Mouse (Mus musculus): ENCODE measurements around the gene Gad1. TPM values are rescaled to one million over a fixed set of nuclear protein-coding genes. Genes with fewer than 3 reads are reported as not detected.

Gad1 gene
- total and polyA plus RNA-seq, 2 experiments from 2014 or later: 122 to 135 TPM

- H3K9ac ChIP-seq: no peak overlapping the region
- H3K4me1 ChIP-seq (ENCODE audit: insufficient read depth): peaks cover 7% of the 10 kb centered on the region
- DNase-seq (no peak), ATAC-seq (no peak)
- no peak overlapping the region for H3K4me2 ChIP-seq (ENCODE audit: low read depth)
- no peak overlapping the region for H3K27ac ChIP-seq (ENCODE audit: low read depth, low read length)
- 52% methylated on average over 4 of the region's 4 CpGs for WGBS
- H3K36me3 ChIP-seq (ENCODE audit: insufficient read depth): no peaks in the 10 kb centered on the region
- H3K4me3 ChIP-seq (ENCODE audit: low read depth, low read length): no peak overlapping the region
- peaks cover 25% of the 10 kb centered on the region for H3K27me3 ChIP-seq (ENCODE audit: insufficient read depth, low read length)
- no peak for TF ChIP-seq CTCF (IDR thresholded peaks at IDR 0.05; ENCODE audit: low read depth)
- H3K9me3 ChIP-seq (ENCODE audit: low read length): no peaks in the 10 kb centered on the region
These were observed 18.8 kb downstream of the Gad1 start for GRCm38 (mm10) chr2:70571698-70572097.

- ATAC-seq: no peak
- H3K36me3 ChIP-seq (ENCODE audit: insufficient read depth): no peaks in the 10 kb centered on the region
- DNase-seq: no peak
These were observed 19.4 kb downstream of the Gad1 start for GRCm38 (mm10) chr2:70572251-70572650.

GRCm38 (mm10) chr2:70573544-70574210, 20.8 kb downstream of the Gad1 start:
- no peak for DNase-seq
- H3K9ac ChIP-seq: no peak overlapping the region
- WGBS: 75% methylated on average over 8 of the region's 8 CpGs
- ATAC-seq: no peak
- no peak overlapping the region for H3K4me3 ChIP-seq (ENCODE audit: low read depth, low read length)
- 0 out of 2 replicates have a peak, but pooled peaks have one; percentile 22 for TF ChIP-seq CTCF (IDR thresholded peaks at IDR 0.05; ENCODE audit: low read depth)
- H3K4me1 ChIP-seq (ENCODE audit: insufficient read depth): peaks cover 2% of the 10 kb centered on the region
- peaks cover 20% of the 10 kb centered on the region for H3K27me3 ChIP-seq (ENCODE audit: insufficient read depth, low read length)
- no peaks in the 10 kb centered on the region; the same call in 1 of the 2 replicates for H3K36me3 ChIP-seq (ENCODE audit: insufficient read depth)
- H3K4me2 ChIP-seq (ENCODE audit: low read depth): no peak overlapping the region
- no peaks in the 10 kb centered on the region for H3K9me3 ChIP-seq (ENCODE audit: low read length)
- no peak overlapping the region for H3K27ac ChIP-seq (ENCODE audit: low read depth, low read length)

More at GRCm38 (mm10) chr2:70572251-70572650, 19.4 kb downstream of the Gad1 start:
- H3K4me3 ChIP-seq (ENCODE audit: low read depth, low read length): no peak overlapping the region
- H3K27me3 ChIP-seq (ENCODE audit: insufficient read depth, low read length): peaks cover 22% of the 10 kb centered on the region
- no peak for TF ChIP-seq CTCF (IDR thresholded peaks at IDR 0.05; ENCODE audit: low read depth)
- H3K9me3 ChIP-seq (ENCODE audit: low read length): no peaks in the 10 kb centered on the region
- peaks cover 7% of the 10 kb centered on the region for H3K4me1 ChIP-seq (ENCODE audit: insufficient read depth)
- no peak overlapping the region for H3K27ac ChIP-seq (ENCODE audit: low read depth, low read length)
- H3K9ac ChIP-seq: no peak overlapping the region
- WGBS: 47% methylated on average over 9 of the region's 9 CpGs
- H3K4me2 ChIP-seq (ENCODE audit: low read depth): no peak overlapping the region

- H3K9ac ChIP-seq: no peak overlapping the region
- WGBS: 82% methylated on average over 6 of the region's 6 CpGs
- H3K9me3 ChIP-seq (ENCODE audit: low read length): no peaks in the 10 kb centered on the region
- no peak overlapping the region for H3K4me3 ChIP-seq (ENCODE audit: low read depth, low read length)
- peaks cover 25% of the 10 kb centered on the region for H3K36me3 ChIP-seq (ENCODE audit: insufficient read depth)
- H3K27ac ChIP-seq (ENCODE audit: low read depth, low read length): no peak overlapping the region
- H3K4me2 ChIP-seq (ENCODE audit: low read depth): no peak overlapping the region
- H3K4me1 ChIP-seq (ENCODE audit: insufficient read depth): no peaks in the 10 kb centered on the region
- H3K27me3 ChIP-seq (ENCODE audit: insufficient read depth, low read length): no peaks in the 10 kb centered on the region
- DNase-seq (no peak), ATAC-seq (no peak)
- no peak for TF ChIP-seq CTCF (IDR thresholded peaks at IDR 0.05; ENCODE audit: low read depth)
These were observed 35.3 kb downstream of the Gad1 start for GRCm38 (mm10) chr2:70588200-70588599.

- 38% methylated on average over 6 of the region's 6 CpGs for WGBS
- no peaks in the 10 kb centered on the region for H3K9me3 ChIP-seq (ENCODE audit: low read length)
- H3K4me1 ChIP-seq (ENCODE audit: insufficient read depth): no peaks in the 10 kb centered on the region
- no peaks in the 10 kb centered on the region for H3K27me3 ChIP-seq (ENCODE audit: insufficient read depth, low read length)
- no peak overlapping the region for H3K9ac ChIP-seq
- ATAC-seq (peak; percentile 91), DNase-seq (peak; percentile 71)
- peaks cover 27% of the 10 kb centered on the region for H3K36me3 ChIP-seq (ENCODE audit: insufficient read depth)
- TF ChIP-seq CTCF (IDR thresholded peaks at IDR 0.05; ENCODE audit: low read depth): peak; percentile 25; the same call in 1 of the 2 replicates
- H3K4me2 ChIP-seq (ENCODE audit: low read depth): no peak overlapping the region
- no peak overlapping the region for H3K27ac ChIP-seq (ENCODE audit: low read depth, low read length)
- no peak overlapping the region for H3K4me3 ChIP-seq (ENCODE audit: low read depth, low read length)
These were observed 39.6 kb downstream of the Gad1 start for GRCm38 (mm10) chr2:70592432-70592831.

- DNase-seq (no peak), ATAC-seq (no peak)
- H3K9me3 ChIP-seq (ENCODE audit: low read length): no peaks in the 10 kb centered on the region
- no peak overlapping the region for H3K9ac ChIP-seq
- WGBS: 81% methylated on average over 5 of the region's 5 CpGs
- H3K4me1 ChIP-seq (ENCODE audit: insufficient read depth): no peaks in the 10 kb centered on the region
- no peaks in the 10 kb centered on the region for H3K27me3 ChIP-seq (ENCODE audit: insufficient read depth, low read length)
- H3K27ac ChIP-seq (ENCODE audit: low read depth, low read length): no peak overlapping the region
- TF ChIP-seq CTCF (IDR thresholded peaks at IDR 0.05; ENCODE audit: low read depth): no peak
- H3K4me2 ChIP-seq (ENCODE audit: low read depth): no peak overlapping the region
- H3K36me3 ChIP-seq (ENCODE audit: insufficient read depth): peaks cover 27% of the 10 kb centered on the region
- no peak overlapping the region for H3K4me3 ChIP-seq (ENCODE audit: low read depth, low read length)
These were observed 40.8 kb downstream of the Gad1 start for GRCm38 (mm10) chr2:70593670-70594069.

- 66% methylated on average over 2 of the region's 2 CpGs for WGBS
- peak; percentile 36; the same call in 1 of the 2 replicates for ATAC-seq
These were observed 43.0 kb downstream of the Gad1 start for GRCm38 (mm10) chr2:70595896-70596295.

More at GRCm38 (mm10) chr2:70595896-70596295, 43.0 kb downstream of the Gad1 start:
- Histone ChIP-seq H3K27ac (ENCODE audit: low read depth, low read length) (no peak overlapping the region), H3K9me3 (ENCODE audit: low read length) (no peaks in the 10 kb centered on the region), H3K4me3 (ENCODE audit: low read depth, low read length) (no peak overlapping the region), H3K4me1 (ENCODE audit: insufficient read depth) (no peaks in the 10 kb centered on the region), H3K27me3 (ENCODE audit: insufficient read depth, low read length) (no peaks in the 10 kb centered on the region), H3K4me2 (ENCODE audit: low read depth) (no peak overlapping the region), H3K36me3 (ENCODE audit: insufficient read depth) (peaks cover 29% of the 10 kb centered on the region), H3K9ac (no peak overlapping the region)
- DNase-seq: no peak
- no peak for TF ChIP-seq CTCF (IDR thresholded peaks at IDR 0.05; ENCODE audit: low read depth)

Measured in forebrain, postnatal 0 days (tissue).